In genomic region chr5:100012599-100012998, GRCm38 (mm10) we compare ENCODE assay signal across 25 mouse cellular contexts. TPM values are rescaled to one million over a fixed set of nuclear protein-coding genes. Genes with fewer than 3 reads are reported as not detected.
"Had no signal": no experiment of that assay in that cellular context is flagged by ENCODE, and none has a peak within 500 bp of the region (broad histone marks: within the 10 kb centered on the region; RNA-seq: fewer than 3 reads in every experiment).

No protein-coding gene starts in this region.

- H3K4me3 ChIP-seq: left cerebral cortex, adult 2 months; limb, embryonic 12.5 days; limb, embryonic 15.5 days; midbrain, embryonic 10.5 days; midbrain, embryonic 13.5 days; myocyte; neural tube, embryonic 13.5 days; stomach, embryonic 15.5 days had no signal

- H3K4me1 ChIP-seq: limb, embryonic 12.5 days; limb, embryonic 15.5 days; midbrain, embryonic 10.5 days; midbrain, embryonic 13.5 days; neural tube, embryonic 13.5 days; stomach, embryonic 15.5 days had no signal

- H3K4me2 ChIP-seq: limb, embryonic 12.5 days; limb, embryonic 15.5 days; liver, embryonic 11.5 days; lung, embryonic 14.5 days; midbrain, embryonic 13.5 days; neural tube, embryonic 13.5 days; stomach, embryonic 15.5 days had no signal

- DNase-seq: kidney, postnatal 10 days; kidney, postnatal 36 days; layer of hippocampus, postnatal 36 days; left cerebral cortex, postnatal 4 days; liver, postnatal 0 days; lung, embryonic 14.5 days; retina, postnatal 1 day; right cerebral cortex, postnatal 25 days; spleen, adult 18-20 months; thymus, postnatal 25 days had no signal

- ATAC-seq: liver, postnatal 0 days; lung, postnatal 0 days; midbrain, embryonic 13.5 days; midbrain, embryonic 16.5 days had no signal

- H3K27ac ChIP-seq: left cerebral cortex, adult 2 months; limb, embryonic 12.5 days; limb, embryonic 15.5 days; liver, embryonic 14.5 days; macrophage; midbrain, embryonic 10.5 days; midbrain, embryonic 13.5 days; neural tube, embryonic 13.5 days; stomach, embryonic 15.5 days had no signal

- H3K36me3 ChIP-seq: limb, embryonic 12.5 days; limb, embryonic 15.5 days; midbrain, embryonic 10.5 days; midbrain, embryonic 13.5 days; neural tube, embryonic 13.5 days; stomach, embryonic 15.5 days had no signal

- H3K9me3 ChIP-seq: limb, embryonic 12.5 days; limb, embryonic 15.5 days; midbrain, embryonic 10.5 days; midbrain, embryonic 13.5 days; neural tube, embryonic 13.5 days; stomach, embryonic 15.5 days had no signal

- H3K9ac ChIP-seq: limb, embryonic 12.5 days; limb, embryonic 15.5 days; liver, embryonic 14.5 days; liver, postnatal 0 days; lung, embryonic 14.5 days; midbrain, embryonic 13.5 days; neural tube, embryonic 13.5 days; stomach, embryonic 15.5 days had no signal

- H3K27me3 ChIP-seq: limb, embryonic 12.5 days; limb, embryonic 15.5 days; midbrain, embryonic 13.5 days; neural tube, embryonic 13.5 days; stomach, embryonic 15.5 days had no signal

RNA-seq across cellular contexts. Expression of gene 4930524J08Rik, which starts 33.7 kb away (rescaled TPM):
- total RNA-seq: monocyte, adult 5-6 weeks; neutrophil, adult 5-6 weeks had no signal
